Mouse (Mus musculus) urinary bladder, adult 18-20 months (tissue): ENCODE results near the gene Efna5.

ENCODE experiments used
- DNase-seq, 2 experiments: peaks; one replicate each; pipeline ENCODE4 v3.0.0; 2022; ENCODE audit warnings: low spot score in 2 of 2, mixed read lengths in 2 of 2

The Efna5 gene

DNA sequence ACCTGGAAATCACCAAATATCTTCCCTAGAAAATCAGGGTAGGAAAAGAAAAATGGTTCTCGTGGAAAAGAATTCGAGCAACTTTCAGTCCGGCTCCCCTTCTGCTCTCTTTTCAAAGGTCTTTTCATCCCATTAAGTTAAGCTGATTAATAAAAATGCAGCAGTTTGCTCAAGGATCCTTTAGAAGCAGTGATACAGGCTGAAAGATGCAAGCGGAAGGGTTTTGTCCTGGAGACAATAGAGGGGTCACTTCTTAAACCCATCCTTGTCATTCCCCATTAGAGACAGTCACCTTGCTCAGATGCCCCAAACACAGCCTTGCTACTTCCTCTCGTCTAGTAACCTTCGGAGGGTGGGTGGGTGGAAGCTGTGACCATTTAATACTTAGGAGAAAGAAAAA, 27.4 kb downstream of the Efna5 start:
- DNase-seq: no peak

DNA sequence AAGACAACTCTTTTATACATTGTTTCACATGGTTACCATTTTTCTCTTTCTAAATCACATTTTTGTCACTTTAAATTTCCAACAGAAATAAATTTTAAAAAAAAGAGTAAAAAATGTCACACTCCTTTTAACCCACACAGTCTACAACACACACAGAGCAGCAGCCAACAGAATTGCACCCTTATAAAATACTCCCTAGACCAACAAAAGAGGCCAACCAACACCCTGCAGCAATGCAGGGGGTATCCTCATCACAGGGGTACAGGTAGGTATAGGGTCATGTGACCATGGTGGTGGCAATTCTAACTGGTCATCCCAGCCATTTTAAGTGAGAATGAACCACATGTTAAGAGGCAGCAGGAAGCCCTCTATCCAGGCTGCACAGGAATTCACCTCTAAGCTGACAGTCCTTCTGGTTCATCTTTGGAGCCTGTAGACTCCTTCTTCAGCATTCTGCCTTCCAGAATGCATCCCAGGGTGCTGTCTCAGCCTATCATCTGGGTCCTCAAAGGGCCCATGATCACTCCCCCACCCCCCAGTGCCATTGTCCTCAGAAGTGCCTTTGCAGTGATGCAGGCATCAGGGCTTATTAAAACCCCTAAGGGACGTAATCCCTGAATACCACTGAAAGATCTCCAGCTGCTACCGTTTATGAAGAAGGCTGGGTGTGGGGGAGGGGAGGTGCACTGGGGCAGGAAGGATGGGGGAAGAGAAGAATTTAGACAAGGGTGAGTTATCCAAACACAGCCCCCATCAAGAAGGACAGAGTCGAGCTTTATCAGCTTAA, 28.1 kb downstream of the Efna5 start:
- DNase-seq: no peak

DNA sequence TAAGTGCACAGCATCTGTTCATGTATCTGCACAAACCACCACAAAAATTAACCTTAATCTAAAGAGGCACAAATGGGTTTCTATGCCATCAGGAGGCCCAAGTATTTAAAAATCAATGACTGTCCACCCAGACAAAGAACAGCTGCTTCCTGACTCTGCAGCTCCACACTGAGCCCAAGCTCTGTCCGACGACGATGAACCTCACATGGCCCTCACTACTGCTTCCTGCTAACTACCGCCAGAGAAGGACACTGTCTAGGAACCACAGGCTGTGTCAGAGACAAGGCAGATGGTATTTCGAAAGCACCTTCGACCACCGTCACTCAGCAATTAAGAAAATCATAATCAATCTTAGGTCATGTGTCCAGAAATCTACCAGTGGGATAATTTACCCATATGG, 29.8 kb downstream of the Efna5 start:
- no peak for DNase-seq

DNA sequence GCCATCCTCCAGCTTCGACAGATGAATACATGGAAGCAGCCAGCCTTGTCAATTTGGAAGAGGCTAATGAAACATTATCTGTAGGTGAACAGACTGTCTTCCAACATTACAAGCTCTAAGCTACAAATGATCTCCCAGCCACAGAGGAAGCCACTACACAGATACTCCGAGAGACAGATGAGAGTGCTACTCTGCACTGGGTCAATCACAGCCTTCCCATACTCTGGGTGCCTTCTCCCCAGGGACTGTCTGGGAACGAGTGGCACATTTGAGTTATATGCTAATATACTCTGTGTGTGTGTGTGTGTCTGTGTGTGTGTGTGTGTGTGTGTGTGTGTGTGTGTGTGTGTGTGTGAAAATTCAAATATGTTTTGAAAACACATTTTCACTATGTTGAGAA, 30.5 kb downstream of the Efna5 start:
- DNase-seq: no peak

DNA sequence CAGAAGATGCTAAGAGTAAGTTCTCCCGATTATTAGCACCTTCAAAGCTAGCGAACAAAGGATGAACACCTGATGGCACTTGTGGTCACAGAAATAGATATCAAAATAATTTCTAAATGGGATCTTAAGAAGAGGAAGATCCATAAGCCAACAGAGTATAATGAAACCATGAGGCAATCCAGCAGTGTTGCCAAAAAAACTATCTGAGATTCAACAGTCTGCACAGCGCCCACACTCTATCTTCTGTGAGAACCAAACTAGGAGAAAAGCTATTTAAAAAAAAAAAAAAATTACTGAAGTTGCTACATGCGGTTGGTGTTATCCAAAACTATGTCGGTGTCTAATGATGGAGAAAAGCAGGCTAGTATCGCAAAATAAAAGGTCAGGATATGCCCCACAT, 31.4 kb downstream of the Efna5 start:
- DNase-seq: no peak

DNA sequence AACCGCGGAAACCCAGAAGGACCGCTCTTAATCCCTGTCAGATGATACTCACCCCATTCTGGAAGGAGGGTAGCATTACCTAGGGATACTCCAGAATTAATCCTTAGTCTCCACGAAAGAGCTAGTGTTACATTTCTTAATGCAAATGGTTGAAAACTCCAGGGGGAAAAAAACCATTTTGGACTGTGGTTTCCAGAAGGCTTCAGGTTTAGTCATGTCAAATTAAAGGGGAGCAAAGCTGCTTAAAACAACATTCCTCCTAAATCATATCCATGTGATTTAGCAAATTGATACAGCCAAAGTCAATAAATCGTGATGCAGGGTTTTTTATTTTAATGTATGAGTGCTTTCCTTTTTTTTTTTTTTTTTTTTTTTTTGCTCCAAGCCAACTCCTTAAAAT, 35.5 kb downstream of the Efna5 start:
- no peak for DNase-seq

DNA sequence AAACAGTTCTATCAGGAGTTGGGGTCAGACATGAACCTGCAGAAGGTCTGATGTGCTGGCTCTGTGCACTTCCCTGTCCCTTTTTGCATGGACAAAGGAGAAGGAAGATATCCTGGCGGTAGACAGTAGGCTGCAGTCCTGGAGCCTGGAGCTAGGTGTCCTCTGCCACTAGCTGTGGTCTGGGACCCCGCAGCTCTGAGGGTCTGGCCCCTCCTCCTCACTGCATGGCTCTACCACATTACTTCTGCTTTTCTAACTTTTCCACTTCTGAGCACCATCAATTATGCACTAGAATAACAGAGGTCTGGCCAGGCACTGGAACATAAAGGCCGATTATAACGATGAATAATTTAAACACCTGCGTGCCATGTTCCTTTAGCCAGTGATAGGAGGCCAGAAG, 36.8 kb downstream of the Efna5 start:
- DNase-seq: no peak

DNA sequence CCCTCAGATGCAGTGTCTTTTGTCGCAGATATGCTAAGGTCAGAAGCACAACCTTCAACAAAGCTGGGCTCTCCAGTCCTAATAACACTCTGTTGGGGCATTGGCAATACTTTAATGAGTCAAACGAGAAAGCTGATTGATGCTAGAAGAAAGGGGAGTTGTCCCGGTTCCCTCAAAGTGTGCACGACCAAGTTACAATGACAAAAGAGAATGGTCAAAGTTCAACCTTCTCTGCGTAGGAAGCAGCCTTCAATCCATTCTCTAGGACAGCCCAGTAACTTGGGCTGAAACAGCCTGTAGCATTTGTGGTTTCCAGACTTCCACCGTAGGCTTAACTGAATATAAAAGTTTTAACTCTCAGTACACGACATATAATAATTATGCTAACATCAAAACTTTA, 43.8 kb downstream of the Efna5 start:
- DNase-seq: no peak

DNA sequence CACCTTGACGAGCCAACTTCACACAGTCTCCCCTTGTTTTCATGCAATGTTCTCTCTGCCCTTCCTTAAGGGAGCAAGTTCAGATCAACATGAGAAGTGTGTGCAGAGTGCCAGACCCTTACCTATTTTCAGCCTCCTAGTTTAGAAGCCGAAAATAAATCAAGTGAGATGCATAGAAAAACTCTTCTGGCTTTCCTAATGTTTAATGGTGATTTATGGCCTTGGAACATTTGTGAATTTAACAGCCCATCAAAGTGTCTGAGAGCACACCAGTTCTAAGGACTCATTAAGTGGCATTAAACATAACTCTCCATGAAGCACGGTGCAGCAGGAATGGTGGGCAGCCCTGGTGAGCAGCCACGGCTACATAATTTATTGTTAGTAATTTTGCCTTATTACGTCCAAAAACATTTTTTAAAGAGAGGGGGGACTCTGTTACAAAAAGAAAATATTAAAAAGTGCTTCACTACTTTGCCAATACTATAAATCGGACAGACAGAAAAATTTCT, 44.5 kb downstream of the Efna5 start:
- DNase-seq: no peak

DNA sequence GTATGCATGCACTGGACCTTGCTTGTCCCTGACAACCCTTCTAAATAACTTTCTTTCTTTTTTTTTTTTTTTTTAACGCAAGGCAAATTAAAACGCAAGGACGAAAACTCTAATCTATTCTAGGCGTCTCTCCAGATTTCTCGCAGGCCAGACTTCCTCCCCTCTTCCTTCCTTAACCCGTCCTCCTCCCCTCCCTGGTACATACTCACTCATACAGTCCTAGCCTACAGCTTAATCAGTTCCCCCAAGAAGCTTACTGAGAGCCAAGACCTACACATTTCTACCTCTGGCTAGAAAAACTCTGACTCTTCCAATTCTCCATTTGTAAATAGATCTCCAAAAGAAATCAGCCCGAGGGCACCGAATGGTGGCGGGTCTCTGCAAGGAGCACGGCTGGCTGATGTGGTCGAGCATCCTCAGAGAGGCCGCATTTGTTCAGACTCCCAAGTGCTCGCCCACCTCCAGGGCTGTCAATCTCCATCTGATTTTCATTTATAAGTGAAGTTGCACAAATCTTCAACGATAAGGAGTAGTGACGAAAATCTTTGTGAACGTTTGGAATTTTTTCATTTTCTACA, 48.5 kb downstream of the Efna5 start:
- no peak for DNase-seq

DNA sequence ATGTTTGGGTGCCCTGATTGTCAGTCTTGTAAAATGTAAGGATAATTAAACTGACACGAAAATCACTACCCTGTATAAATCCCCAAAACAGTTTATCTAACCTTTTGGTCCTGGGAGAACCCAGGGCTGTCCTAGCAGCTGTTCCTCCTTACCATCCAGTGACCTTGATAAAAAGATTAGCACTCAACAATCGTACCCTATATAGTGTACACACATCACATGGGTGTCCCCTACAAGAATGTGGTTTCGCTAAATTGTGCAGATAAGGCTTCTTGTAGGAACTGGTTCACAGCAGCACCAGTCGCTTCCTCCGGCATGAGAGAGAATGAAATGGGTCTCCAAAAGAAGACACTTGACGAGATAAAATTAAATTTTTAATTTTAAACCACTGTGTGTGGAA, 53.6 kb downstream of the Efna5 start:
- DNase-seq: no peak

DNA sequence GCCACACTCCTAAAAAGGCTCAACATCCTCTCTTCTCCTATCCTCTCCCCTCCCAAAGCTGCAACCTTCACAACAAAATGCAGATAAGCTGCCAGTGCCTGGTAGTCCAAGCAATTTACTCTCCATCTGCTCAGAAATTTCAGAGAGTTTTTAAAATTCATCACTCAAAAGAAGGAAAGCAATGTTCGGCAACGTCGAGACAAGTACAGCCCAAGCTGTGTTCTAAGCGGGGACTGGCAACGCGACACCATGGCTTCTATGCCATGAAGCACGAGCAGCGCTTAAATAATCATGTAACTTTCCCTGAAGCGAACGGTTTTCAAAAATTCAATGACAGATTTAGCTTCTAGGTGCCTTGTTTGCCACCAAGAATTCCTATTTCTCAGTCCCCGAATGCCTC, 59.9 kb downstream of the Efna5 start:
- no peak for DNase-seq

DNA sequence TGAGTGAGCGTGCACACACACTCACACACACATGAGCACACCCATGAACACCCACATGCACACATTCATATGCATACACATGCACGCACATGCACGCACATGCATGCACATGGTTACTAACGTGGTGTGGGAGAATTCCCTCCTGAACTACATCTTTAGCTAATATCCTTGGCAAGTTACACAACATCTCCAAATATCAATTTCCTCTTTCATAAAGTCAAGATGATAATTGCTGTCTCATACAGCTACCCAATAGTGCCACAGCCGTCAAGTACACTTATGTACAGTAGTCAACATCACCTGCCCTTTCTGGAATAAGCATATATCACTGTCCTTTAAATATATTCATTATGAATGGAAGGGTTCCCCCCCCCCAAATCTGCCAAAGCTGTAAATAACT, 61.2 kb downstream of the Efna5 start:
- no peak for DNase-seq

DNA sequence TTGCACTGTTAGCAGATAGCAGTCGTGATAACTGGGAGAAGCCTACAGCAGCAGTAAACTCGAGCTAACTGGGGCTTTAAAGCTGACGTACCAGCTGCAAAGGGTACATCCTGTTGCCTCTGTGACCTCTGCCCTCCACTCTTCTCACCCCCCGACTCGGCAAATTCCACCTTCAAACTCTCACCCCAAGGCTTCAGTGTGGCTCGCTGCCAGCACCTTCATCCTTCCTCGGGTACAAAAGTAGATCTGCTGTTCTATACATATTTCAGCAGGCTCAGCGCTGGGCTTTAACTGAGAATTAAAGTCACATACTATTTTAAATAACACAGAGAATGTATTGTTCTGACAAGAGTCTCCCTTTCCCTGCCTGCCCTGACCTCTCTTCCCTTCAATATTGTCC, 62.3 kb downstream of the Efna5 start:
- DNase-seq: no peak

DNA sequence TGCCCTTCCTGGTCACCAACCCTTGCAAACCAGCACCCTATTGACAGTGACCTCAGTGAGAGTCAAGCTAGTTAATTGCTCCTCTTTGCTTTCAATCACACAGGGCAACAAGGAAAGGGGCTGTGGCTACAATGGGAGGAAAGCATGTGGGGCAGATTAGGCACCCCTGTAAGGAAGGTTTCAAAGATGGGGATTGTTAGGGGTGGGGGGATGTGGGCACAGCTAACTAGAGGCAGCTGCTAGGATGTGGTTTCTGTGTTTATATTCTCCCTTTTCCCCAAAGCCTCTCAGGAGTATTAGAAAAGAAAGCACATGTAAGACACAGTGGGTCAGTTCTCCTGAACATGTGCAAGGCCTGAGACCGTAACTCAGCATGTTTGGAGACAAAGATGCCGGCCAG, 62.8 kb downstream of the Efna5 start:
- DNase-seq: no peak

DNA sequence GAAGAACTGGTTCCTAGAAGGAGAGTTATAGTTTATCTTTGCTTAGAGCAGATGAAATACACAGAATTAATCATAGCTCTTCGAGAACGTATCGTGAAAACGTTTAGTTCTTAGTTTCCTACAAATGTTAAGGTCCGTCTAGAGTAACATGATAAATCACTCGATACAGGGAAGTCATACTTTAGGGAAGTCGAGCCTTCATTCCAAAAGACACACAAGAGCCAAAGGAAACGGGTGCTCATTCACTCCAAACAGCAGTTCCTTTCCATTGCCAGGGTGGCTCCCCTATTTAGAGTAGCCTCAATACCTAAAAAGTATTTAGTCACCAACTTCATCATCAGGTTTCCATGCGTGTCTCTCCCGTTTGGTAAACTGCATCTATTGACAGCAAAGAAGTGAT, 64.2 kb downstream of the Efna5 start:
- DNase-seq: no peak

DNA sequence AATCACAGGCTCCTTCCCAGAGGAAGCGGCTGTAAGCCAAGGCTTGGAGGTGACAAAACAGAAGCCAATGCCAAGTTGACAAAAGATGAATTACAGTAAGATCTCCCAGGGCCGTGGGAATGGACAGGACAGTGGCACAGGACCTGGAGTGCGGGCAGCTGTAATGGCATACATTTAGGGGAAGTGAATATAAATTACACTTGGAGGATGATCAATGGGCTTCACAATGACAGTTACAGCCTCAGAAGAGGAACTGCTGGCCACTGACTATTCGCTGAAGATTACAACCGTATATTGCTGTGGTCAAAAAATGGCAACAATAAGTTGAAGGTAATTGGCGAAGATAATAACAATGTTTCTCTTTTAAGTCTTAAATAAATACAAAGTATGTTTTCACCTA, 67.7 kb downstream of the Efna5 start:
- DNase-seq: no peak

DNA sequence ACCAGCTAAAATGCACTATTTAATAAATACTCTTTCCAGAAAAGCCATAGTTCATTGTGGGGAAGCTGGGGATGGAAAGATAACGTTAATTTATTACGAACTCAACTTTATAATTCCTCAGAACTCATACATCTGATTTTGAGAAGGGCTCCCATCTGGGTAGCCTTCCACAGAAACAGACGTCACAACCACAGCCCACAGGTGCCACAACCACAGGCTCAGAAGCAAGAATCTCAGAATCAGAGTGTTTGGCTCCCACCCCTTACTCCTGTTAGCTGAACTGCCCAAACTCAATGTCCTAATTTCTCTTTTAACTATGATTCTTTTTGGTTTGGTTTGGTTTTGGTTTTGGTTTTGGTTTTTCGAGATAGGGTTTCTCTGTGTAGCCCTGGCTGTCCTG, 73.2 kb downstream of the Efna5 start:
- no peak for DNase-seq

DNA sequence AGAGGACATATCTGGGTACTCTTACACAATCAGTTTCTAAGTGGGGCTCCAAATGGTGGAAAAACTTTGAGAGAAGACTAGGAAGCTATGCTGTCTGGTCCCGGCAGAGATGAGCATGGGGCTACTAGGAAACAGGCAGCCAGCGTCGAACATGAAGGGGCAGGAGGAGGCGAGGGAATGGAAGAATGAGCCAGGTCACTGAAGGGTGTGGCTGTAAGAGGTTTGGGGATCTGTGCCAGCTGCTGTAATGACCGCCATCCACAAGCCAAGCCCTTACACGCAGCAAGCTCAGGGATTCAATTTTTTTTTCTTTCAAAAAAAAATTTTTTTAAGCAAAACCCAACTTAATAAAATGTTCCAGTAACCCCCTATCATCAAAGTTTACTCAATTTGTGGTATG, 74.5 kb downstream of the Efna5 start:
- DNase-seq: no peak

DNA sequence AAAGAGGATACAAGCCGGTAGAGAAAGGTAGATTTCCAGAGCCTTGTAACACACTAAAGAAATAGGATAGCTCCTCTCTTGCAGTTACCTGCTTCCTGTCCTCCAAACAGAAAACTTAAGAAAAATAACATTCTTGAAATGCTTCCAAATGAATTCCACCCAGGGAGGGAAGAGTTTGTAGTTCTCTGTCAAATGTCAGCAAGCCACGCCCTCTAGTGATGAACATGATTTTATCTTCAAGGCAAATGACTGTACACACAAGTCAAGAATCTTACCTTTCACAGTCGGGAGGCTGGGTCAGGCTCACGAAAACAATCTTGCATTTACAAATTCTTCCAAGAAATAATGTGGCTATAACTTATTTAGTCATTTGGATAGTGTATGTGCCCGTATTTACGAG, 78.4 kb downstream of the Efna5 start:
- DNase-seq: no peak

DNA sequence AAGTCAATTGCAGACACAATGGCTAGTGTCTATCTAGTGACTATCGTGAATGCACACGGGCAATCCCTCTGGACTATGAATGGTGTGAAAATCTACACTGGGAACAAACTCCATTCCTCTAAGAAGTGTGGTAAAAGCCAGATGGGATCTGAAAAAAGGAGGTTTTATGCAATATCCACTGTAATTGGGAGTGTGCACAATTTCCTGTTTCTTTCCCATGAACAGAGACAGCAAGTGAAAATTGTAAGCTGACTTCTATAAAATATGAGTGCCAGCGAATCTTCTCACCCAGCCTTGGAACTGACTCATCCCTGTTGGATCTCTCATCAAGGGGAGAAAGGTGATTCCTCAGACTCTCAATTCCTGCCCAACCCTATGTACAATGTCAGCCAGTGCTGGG, 83.8 kb downstream of the Efna5 start:
- DNase-seq: no peak

DNA sequence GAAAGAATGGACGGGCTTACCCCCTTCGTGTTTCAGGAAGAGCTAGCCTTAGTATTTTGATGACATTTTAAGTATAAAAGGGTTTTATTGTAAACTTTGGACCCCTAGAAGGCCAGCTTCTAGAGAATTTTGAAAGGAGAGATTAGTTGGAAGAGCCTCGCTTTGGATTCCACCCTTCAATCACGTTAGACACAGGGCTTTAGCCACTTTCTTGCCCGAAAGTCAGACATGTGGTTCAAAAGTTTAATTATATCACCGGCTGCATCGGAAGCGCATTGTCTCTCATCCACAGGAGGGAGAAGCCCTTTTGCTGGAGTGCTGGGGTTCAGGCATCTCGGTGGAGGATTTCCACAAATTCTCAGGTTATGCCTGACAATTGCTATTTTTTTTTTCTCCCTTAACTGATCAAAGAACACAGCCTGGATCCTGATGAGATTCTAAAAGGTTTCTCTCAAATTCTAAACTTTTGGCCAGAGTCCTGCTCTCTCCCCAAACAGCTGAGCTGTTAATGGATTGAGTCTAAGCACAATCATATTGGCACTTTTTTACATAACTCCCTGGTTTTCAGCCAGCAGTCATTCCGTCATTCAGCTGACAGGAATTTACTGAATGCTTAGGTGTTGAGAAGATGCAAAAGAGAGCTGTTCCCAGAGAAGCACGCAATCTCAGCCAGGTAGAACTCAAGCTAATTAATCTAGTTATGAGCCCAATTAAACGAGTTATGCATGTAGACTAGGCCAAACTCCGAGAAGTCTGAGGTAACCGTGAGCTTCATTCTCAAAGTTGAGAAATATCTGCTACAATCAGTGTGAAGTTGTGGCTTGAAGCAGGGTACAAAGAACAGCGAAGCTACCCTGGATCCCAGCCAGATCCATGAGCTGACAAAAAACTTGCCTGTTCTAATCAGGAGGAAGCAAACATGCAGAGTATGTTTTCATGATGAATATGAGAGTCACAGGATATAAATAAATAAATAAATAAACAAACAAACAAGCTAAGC, 91.5 kb downstream of the Efna5 start:
- DNase-seq: no peak
